Mouse (Mus musculus): Measurements from ENCODE around the gene Gm20388. TPM values are rescaled to one million over a fixed set of nuclear protein-coding genes. Genes with fewer than 3 reads are reported as not detected.
A peak's percentile ranks its signal among the peaks of the same experiment; 100 is the strongest.

Gm20388 gene
- polyA plus RNA-seq, 1 experiment from 2014 or later: not detected

DNA sequence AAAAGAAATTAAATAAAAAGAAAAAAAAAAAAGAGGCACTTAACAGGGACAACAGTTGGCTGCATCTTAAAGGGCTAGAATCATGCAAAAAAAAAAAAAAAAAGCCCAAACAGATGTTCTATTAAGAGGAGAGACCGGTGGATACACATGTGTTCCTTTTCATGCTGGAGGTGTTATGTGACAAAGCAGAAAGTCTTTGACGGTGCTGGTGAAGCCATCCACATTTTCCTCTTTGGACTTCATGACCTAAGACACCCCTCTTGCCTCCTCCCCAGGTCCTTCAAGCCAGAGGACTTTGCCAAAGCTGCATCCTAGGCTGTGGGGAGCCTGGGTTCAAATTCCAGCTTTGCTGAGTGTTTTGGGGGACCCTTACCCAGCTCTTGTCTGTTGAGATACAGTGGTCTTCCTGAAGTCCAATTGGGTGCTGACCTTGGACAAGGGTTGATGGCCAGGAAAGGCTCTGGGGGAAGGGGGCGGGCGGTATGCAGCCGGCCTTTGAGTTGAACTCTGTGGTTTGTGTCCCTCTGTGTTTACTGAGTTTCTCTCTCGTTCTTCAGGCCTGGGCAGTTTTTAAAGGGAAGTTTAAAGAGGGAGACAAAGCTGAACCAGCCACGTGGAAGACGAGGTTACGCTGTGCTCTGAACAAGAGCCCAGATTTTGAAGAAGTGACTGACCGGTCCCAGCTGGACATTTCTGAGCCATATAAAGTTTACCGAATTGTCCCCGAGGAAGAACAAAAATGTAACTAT is 832.7 kb downstream of the Gm20388 start:
- no peak overlapping the region for H3K4me2 ChIP-seq
- no peak overlapping the region for H3K4me3 ChIP-seq (replicated peaks)
- H3K9me3 ChIP-seq (replicated peaks): no peaks in the 10 kb centered on the region
- no peak for ATAC-seq (ENCODE audit: low read depth)
- H3K4me1 ChIP-seq (replicated peaks): peaks cover 14% of the 10 kb centered on the region
- 34% methylated on average over 12 of the region's 12 CpGs for WGBS (ENCODE audit: insufficient replicate concordance)
- no peak for DNase-seq
- H3K9ac ChIP-seq: no peak overlapping the region
- peaks cover 2% of the 10 kb centered on the region for H3K27me3 ChIP-seq
- H3K36me3 ChIP-seq: no peaks in the 10 kb centered on the region
- peak overlapping the region; percentile 41 for H3K27ac ChIP-seq

DNA sequence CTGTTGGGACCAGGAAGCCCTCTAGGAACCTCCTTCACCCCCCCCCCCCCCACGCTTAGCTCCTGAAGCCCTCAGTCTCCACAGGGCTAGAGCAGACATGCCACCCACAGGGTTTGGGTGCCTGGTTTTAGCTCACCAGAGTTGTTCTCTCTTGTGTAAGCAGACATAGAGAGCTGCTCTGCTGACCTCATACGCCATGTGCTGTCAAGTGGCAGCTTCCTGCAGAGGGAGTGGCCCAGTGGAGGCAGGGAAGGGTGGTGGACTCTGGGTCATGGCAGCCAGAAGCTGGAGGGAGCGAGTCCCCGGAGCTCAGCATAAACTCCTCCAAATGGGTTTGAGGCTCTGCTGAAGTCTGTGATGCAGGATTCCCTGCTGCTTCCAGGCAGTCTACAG is 833.3 kb downstream of the Gm20388 start:
- Histone ChIP-seq H3K36me3 (no peaks in the 10 kb centered on the region), H3K27ac (peak overlapping the region; percentile 41), H3K4me1 (replicated peaks) (peaks cover 14% of the 10 kb centered on the region), H3K27me3 (no peaks in the 10 kb centered on the region), H3K4me3 (replicated peaks) (no peak overlapping the region), H3K9me3 (replicated peaks) (no peaks in the 10 kb centered on the region), H3K4me2 (no peak overlapping the region), H3K9ac (no peak overlapping the region)
- ATAC-seq (ENCODE audit: low read depth) (0 out of 2 replicates have a peak, but pooled peaks have one; percentile 38), DNase-seq (no peak)
- 48% methylated on average over 4 of the region's 4 CpGs for WGBS (ENCODE audit: insufficient replicate concordance)

DNA sequence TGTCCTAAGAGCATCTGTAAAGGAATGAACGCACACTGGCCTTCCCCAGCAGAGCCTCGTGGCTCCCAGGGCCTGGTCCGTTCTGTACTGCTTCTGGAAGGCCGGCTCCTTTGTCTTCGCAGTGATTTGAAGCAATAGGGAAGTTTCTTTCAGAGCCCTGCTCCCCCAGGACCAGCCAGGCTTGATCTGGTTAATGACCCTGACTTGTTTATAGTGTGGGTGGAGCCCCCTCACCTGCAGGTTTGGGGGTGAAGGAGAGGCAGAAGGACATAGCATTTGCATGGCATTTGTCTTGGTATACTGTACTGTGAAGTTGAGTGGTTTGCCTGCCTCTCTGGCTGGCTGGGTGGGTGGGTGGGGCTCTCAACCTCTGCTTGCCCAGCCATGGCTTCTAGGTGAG is 833.8 kb downstream of the Gm20388 start:
- Histone ChIP-seq H3K27me3 (no peaks in the 10 kb centered on the region), H3K9me3 (replicated peaks) (no peaks in the 10 kb centered on the region), H3K4me1 (replicated peaks) (peaks cover 14% of the 10 kb centered on the region), H3K27ac (0 out of 2 replicates have a peak overlapping the region, but pooled peaks have one; percentile 41), H3K36me3 (no peaks in the 10 kb centered on the region), H3K4me3 (replicated peaks) (no peak overlapping the region), H3K4me2 (no peak overlapping the region), H3K9ac (no peak overlapping the region)
- WGBS (ENCODE audit: insufficient replicate concordance): 72% methylated on average over 5 of the region's 5 CpGs
- ATAC-seq (ENCODE audit: low read depth) (no peak), DNase-seq (no peak)

DNA sequence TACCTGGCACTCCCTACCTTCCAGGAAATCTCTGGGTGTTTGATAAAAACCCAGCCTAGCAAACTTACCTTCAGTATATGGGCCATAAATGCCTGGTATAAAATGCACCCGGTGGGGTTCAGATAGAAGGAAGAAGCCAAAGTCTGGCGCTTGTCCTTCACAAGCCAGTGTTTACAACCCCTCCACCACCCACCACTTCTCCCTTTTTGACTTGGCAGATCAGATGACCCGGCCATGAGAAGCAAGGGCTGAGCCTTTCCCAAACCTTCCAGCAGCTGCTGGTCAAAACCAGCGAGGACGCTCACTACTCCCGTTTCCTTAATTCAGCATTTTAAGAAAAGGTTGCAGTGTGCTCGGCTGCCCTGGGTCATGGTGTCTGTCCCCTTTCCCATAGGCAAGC is 834.6 kb downstream of the Gm20388 start:
- DNase-seq (no peak), ATAC-seq (ENCODE audit: low read depth) (no peak)
- Histone ChIP-seq H3K4me3 (replicated peaks) (no peak overlapping the region), H3K27ac (no peak overlapping the region), H3K9me3 (replicated peaks) (no peaks in the 10 kb centered on the region), H3K4me2 (no peak overlapping the region), H3K9ac (no peak overlapping the region), H3K36me3 (no peaks in the 10 kb centered on the region), H3K27me3 (no peaks in the 10 kb centered on the region), H3K4me1 (replicated peaks) (peaks cover 14% of the 10 kb centered on the region)
- 45% methylated on average over 7 of the region's 7 CpGs for WGBS (ENCODE audit: insufficient replicate concordance)

DNA sequence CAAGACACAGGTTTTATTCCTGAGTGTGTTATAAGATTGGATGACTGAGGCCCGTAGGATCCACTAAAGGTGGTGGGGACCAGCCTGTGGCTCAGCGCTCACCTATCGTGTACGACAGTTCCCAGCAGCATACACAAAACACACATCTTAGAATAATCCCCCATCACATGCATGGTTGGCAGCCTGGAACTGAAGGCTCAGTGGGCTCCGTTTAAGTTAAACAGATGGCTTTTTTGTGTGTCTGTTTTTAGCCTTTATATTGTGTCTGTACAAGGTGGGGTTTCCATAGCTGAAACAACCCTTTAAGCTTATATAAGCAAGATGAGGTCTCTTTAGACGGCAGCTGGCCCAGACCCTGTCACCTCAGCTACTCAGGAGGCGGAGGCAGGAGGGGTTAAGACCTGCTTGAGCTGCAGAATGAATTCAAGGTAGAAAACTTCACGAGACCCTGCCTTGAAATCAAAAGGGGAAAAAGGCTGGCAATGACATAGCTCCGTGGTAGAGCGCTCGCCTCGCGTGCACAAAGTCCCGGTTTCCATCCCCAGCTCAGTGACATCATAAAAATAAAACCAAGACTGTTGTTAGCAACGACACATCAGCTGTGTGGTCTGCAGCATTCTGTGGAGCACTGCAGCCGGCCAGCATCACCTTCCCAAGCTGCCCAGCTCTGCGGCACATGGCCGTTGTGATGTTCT is 835.5 kb downstream of the Gm20388 start:
- no peak for DNase-seq
- H3K4me3 ChIP-seq (replicated peaks): no peak overlapping the region
- H3K4me2 ChIP-seq: no peak overlapping the region
- no peaks in the 10 kb centered on the region for H3K9me3 ChIP-seq (replicated peaks)
- ATAC-seq (ENCODE audit: low read depth): no peak
- H3K36me3 ChIP-seq: no peaks in the 10 kb centered on the region
- no peaks in the 10 kb centered on the region for H3K27me3 ChIP-seq
- H3K4me1 ChIP-seq (replicated peaks): peaks cover 15% of the 10 kb centered on the region
- no peak overlapping the region for H3K9ac ChIP-seq
- H3K27ac ChIP-seq: no peak overlapping the region
- 75% methylated on average over 18 of the region's 18 CpGs for WGBS (ENCODE audit: insufficient replicate concordance)

DNA sequence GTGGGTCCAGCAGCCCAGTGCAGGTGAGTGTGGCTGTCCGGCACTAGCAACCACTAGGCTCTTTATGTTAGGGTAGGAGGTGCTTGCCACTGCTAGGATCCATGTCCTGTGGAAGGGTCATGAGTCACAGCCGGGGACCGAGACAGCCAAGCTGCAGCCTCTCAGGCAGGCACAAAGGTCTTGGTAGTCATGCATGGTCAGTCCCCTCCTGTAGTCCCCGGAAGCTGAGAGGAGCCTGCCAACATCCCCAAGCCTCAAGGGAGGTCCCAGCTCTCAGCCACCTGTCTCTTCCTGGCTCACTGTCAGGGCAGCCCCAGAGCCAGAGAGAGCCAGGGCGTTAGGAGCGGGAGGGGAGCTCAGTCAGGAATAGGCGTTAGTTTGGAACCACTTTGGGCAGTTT is 836.6 kb downstream of the Gm20388 start:
- H3K4me3 ChIP-seq (replicated peaks): no peak overlapping the region
- 66% methylated on average over 7 of the region's 7 CpGs for WGBS (ENCODE audit: insufficient replicate concordance)
- DNase-seq: no peak
- ATAC-seq (ENCODE audit: low read depth): no peak
- no peak overlapping the region for H3K27ac ChIP-seq
- no peaks in the 10 kb centered on the region for H3K36me3 ChIP-seq
- H3K9ac ChIP-seq: no peak overlapping the region
- no peaks in the 10 kb centered on the region for H3K9me3 ChIP-seq (replicated peaks)
- H3K27me3 ChIP-seq: no peaks in the 10 kb centered on the region
- no peak overlapping the region for H3K4me2 ChIP-seq
- peaks cover 26% of the 10 kb centered on the region for H3K4me1 ChIP-seq (replicated peaks)

DNA sequence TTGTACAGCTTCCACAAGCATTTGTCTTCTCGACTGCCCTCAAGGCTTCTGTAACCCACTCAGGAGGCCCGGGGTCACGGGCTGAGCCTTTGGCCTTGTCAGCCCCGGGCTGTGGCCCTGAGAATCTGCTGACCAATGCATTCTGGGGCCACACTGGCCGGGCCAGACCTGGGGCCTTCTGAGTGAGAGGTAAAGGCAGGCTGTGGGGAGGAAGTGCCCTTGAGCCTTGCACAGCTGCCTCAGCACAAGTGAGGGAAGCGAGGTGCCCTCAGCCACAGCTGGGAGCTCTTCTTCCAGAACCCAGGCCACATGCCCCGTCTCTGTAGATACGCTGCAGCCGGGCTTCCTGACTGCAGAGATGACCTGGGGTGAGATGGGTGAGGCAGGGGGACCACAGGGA is 840.0 kb downstream of the Gm20388 start:
- DNase-seq: no peak
- Histone ChIP-seq H3K9ac (no peak overlapping the region), H3K27me3 (no peaks in the 10 kb centered on the region), H3K9me3 (replicated peaks) (no peaks in the 10 kb centered on the region), H3K4me2 (no peak overlapping the region), H3K36me3 (no peaks in the 10 kb centered on the region), H3K4me3 (replicated peaks) (no peak overlapping the region), H3K27ac (no peak overlapping the region), H3K4me1 (replicated peaks) (peaks cover 17% of the 10 kb centered on the region)
- 61% methylated on average over 9 of the region's 9 CpGs for WGBS (ENCODE audit: insufficient replicate concordance)
- peak; percentile 43 for ATAC-seq (ENCODE audit: low read depth)

DNA sequence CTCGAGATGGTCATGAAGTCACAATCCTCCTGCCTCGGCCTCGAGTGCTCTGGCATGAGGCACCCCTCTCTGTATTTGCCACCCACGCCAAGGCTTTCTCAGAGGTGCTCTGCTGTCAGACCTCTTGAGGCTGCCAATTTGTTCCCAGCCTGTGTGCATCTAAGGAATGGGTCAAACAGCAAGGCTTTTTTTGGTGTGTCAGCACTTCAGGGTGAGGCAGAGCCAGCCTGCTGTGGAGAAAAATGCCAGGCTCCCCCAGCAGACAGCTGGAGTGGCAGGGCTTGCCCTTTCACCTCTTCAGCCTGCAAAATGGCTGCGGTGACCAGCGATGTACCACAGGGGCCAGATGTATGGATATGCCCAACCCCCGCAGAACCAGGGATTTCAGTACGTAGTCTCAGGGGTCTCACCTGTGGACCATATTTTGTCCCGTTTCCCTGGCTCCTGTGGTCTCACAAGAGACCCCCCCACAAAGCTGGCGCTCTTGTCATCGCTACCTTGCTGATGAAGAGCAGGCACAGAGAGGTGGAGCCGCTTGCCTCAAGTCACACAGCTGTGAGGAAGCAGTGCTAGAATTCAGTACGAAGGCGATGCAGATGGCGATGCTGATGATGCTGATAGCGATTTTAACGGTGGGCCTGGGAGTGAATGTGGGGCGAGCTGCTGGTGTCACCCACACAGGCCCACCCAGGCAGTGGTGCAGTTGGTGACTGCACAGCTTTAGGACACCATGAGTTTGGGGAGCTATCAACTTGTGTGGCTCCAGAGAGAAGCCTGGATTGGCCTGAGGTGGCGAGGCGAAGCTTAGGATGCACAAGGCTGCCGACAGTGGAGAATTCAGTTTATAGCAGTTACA is 840.8 kb downstream of the Gm20388 start:
- WGBS (ENCODE audit: insufficient replicate concordance): 58% methylated on average over 21 of the region's 21 CpGs
- Histone ChIP-seq H3K27me3 (no peaks in the 10 kb centered on the region), H3K4me2 (0 out of 2 replicates have a peak overlapping the region, but pooled peaks have one; percentile 17), H3K4me3 (replicated peaks) (no peak overlapping the region), H3K27ac (0 out of 2 replicates have a peak overlapping the region, but pooled peaks have one; percentile 2), H3K9ac (no peak overlapping the region), H3K9me3 (replicated peaks) (no peaks in the 10 kb centered on the region), H3K4me1 (replicated peaks) (peaks cover 17% of the 10 kb centered on the region), H3K36me3 (peaks cover 4% of the 10 kb centered on the region; the same call in 1 of the 2 replicates)
- ATAC-seq (ENCODE audit: low read depth): no peak
- no peak for DNase-seq

DNA sequence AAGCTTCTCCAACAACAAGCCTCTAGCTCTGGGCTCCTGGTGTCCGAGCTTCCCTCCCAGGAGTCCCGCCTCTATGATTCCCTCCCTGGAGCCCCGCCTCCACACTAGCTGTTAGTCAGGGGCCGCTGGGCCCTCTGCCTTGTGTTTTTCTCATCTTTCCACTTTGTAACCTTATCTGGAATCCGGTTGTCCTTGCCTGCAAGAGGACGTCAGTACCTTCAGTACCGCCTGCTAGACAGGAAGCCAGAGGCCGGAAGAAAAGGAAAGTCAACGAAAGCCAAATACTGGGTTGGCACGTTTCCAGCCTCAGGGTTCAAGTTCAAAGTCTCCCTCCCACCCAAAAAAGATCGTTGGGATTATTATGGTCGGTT is 841.4 kb downstream of the Gm20388 start:
- H3K4me2 ChIP-seq: peak overlapping the region; percentile 24; the same call in 1 of the 2 replicates
- no peaks in the 10 kb centered on the region for H3K27me3 ChIP-seq
- H3K4me3 ChIP-seq (replicated peaks): no peak overlapping the region
- H3K9ac ChIP-seq: no peak overlapping the region
- DNase-seq (no peak), ATAC-seq (ENCODE audit: low read depth) (no peak)
- 5% methylated on average over 12 of the region's 12 CpGs for WGBS (ENCODE audit: insufficient replicate concordance)
- peaks cover 17% of the 10 kb centered on the region for H3K4me1 ChIP-seq (replicated peaks)
- H3K27ac ChIP-seq: 0 out of 2 replicates have a peak overlapping the region, but pooled peaks have one; percentile 2
- peaks cover 4% of the 10 kb centered on the region; the same call in 1 of the 2 replicates for H3K36me3 ChIP-seq
- no peaks in the 10 kb centered on the region for H3K9me3 ChIP-seq (replicated peaks)

DNA sequence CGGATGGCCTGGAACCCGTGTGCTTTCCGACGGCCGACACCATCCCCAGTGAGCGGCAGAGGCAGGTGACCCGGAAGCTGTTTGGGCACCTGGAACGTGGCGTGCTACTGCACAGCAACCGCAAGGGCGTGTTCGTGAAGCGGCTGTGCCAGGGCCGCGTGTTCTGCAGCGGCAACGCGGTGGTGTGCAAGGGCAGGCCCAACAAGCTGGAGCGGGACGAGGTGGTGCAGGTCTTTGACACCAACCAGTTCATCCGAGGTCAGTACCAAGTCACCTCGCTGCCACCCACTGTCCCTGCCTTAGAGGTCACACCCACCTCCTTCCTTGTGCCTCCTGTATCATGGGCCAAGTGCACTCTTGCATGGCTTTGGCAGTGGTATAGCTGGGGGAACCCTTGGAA is 842.8 kb downstream of the Gm20388 start:
- no peak for ATAC-seq (ENCODE audit: low read depth)
- 86% methylated on average over 22 of the region's 22 CpGs for WGBS (ENCODE audit: insufficient replicate concordance)

More for the DNA sequence above, 842.8 kb downstream of the Gm20388 start:
- Histone ChIP-seq H3K9me3 (replicated peaks) (no peaks in the 10 kb centered on the region), H3K4me1 (replicated peaks) (peaks cover 17% of the 10 kb centered on the region), H3K4me3 (replicated peaks) (no peak overlapping the region), H3K27ac (no peak overlapping the region), H3K4me2 (no peak overlapping the region), H3K27me3 (no peaks in the 10 kb centered on the region), H3K36me3 (peaks cover 4% of the 10 kb centered on the region; the same call in 1 of the 2 replicates), H3K9ac (no peak overlapping the region)
- DNase-seq: no peak

All from liver, embryonic 13.5 days (tissue).